Mouse (Mus musculus) thymus, adult 2 months (tissue): ENCODE data around the gene Serpinh1. TPM values are rescaled to one million over a fixed set of nuclear protein-coding genes. Genes with fewer than 3 reads are reported as not detected.
A peak's percentile ranks its signal among the peaks of the same experiment; 100 is the strongest.

Experiments
- DNase-seq: peaks from one replicate; pipeline ENCODE4 v3.0.0; 2021
- H3K27ac ChIP-seq: fragments of 200-500 bp; 2 replicates; pipeline ENCODE4 v1.5.1; 2012; ENCODE audit warnings: low read length, control low read depth; ENCODE audit not compliant: control insufficient read depth, insufficient read depth
- H3K27me3 ChIP-seq: fragments of 200-500 bp; 2 replicates; pipeline ENCODE4 v1.6.1; 2012; ENCODE audit warnings: mild to moderate bottlenecking, low read length, moderate library complexity, mixed read lengths; ENCODE audit not compliant: control insufficient read depth, insufficient read depth
- H3K36me3 ChIP-seq: fragments of 200-500 bp; 2 replicates; pipeline ENCODE4 v1.6.1; 2012; ENCODE audit warnings: mild to moderate bottlenecking, low read length, moderate library complexity; ENCODE audit not compliant: control insufficient read depth, insufficient read depth
- H3K4me1 ChIP-seq: fragments of 200-500 bp; replicated peaks from 2 replicates; pipeline ENCODE4 v1.6.1; 2012; ENCODE audit warnings: low read length; ENCODE audit not compliant: control insufficient read depth, insufficient read depth
- H3K4me3 ChIP-seq: fragments of 200-500 bp; 2 replicates; pipeline ENCODE4 v1.5.1; 2012; ENCODE audit warnings: mild to moderate bottlenecking, low read length, control low read depth, moderate library complexity; ENCODE audit not compliant: control insufficient read depth, insufficient read depth
- CTCF ChIP-seq: fragments of 200-500 bp; IDR thresholded peaks from 2 replicates; pipeline ENCODE4 v1.5.1; 2012; ENCODE audit warnings: mild to moderate bottlenecking, control low read depth, low read length, moderate library complexity, borderline replicate concordance; ENCODE audit not compliant: control insufficient read depth, poor library complexity, insufficient read depth; ENCODE audit errors: extremely low read depth
- POLR2A ChIP-seq: fragments of 200-500 bp; IDR thresholded peaks from 2 replicates; pipeline ENCODE4 v1.6.1; 2012; ENCODE audit warnings: mild to moderate bottlenecking, low read length, control low read depth, moderate library complexity; ENCODE audit not compliant: control insufficient read depth, poor library complexity, insufficient read depth; ENCODE audit errors: extremely low read depth
- WGBS: fragments of 180-500 bp; shearing (Covaris S2); methylation state at CpG from one replicate; pipeline ENCODE4 v1.1.7; 2018; 5-methylcytosine and 5-hydroxymethylcytosine counted together
- polyA plus RNA-seq: library from polyadenylated mRNA; depleted of rRNA; stranded (reverse); fragments of >200 nt; gene quantifications from 2 replicates; pipeline ENCODE4 v1.2.3, GENCODE M21; 2012

Serpinh1 gene
- polyA plus RNA-seq, 1 experiment: 66.1 TPM

- 56% methylated on average over 12 of the region's 12 CpGs for WGBS
- no peak overlapping the region for H3K4me3 ChIP-seq
- DNase-seq: peak; percentile 62
- H3K27me3 ChIP-seq: no peaks in the 10 kb centered on the region
- H3K4me1 ChIP-seq: no peaks in the 10 kb centered on the region
- no peaks in the 10 kb centered on the region for H3K36me3 ChIP-seq
- no peak for TF ChIP-seq POLR2A
- peak; percentile 58; the same call in 1 of the 2 replicates for TF ChIP-seq CTCF
- no peak overlapping the region for H3K27ac ChIP-seq
Measured at GRCm38 (mm10) chr7:99332774-99333480, 20.1 kb downstream of the Serpinh1 start.

GRCm38 (mm10) chr7:99330012-99330411 is 23.0 kb downstream of the Serpinh1 start:
- Histone ChIP-seq H3K36me3 (no peaks in the 10 kb centered on the region), H3K4me3 (no peak overlapping the region), H3K4me1 (no peaks in the 10 kb centered on the region), H3K27me3 (no peaks in the 10 kb centered on the region), H3K27ac (no peak overlapping the region)
- no peak for DNase-seq
- no peak for TF ChIP-seq POLR2A
- TF ChIP-seq CTCF: no peak
- 92% methylated on average over 5 of the region's 5 CpGs for WGBS

GRCm38 (mm10) chr7:99328847-99329246 is 24.2 kb downstream of the Serpinh1 start:
- H3K27me3 ChIP-seq: no peaks in the 10 kb centered on the region
- WGBS: 86% methylated on average over 4 of the region's 4 CpGs
- no peak overlapping the region for H3K4me3 ChIP-seq
- H3K36me3 ChIP-seq: no peaks in the 10 kb centered on the region
- H3K27ac ChIP-seq: no peak overlapping the region
- no peak for TF ChIP-seq CTCF
- no peak for TF ChIP-seq POLR2A
- H3K4me1 ChIP-seq: no peaks in the 10 kb centered on the region
- no peak for DNase-seq

GRCm38 (mm10) chr7:99326128-99326527 is 26.9 kb downstream of the Serpinh1 start:
- Histone ChIP-seq H3K36me3 (no peaks in the 10 kb centered on the region), H3K27me3 (no peaks in the 10 kb centered on the region), H3K4me1 (no peaks in the 10 kb centered on the region), H3K27ac (no peak overlapping the region), H3K4me3 (no peak overlapping the region)
- TF ChIP-seq POLR2A (no peak), CTCF (no peak)
- no peak for DNase-seq
- WGBS: 90% methylated on average over 6 of the region's 6 CpGs

- Histone ChIP-seq H3K36me3 (no peaks in the 10 kb centered on the region), H3K27me3 (no peaks in the 10 kb centered on the region), H3K4me1 (no peaks in the 10 kb centered on the region), H3K4me3 (no peak overlapping the region), H3K27ac (no peak overlapping the region)
- TF ChIP-seq CTCF (no peak), POLR2A (no peak)
- whole genome bisulfite sequencing: 68% methylated on average over 10 of the region's 10 CpGs
- no peak for DNase-seq
Measured at GRCm38 (mm10) chr7:99324810-99325209, 28.2 kb downstream of the Serpinh1 start.

GRCm38 (mm10) chr7:99323321-99323700 is 29.7 kb downstream of the Serpinh1 start:
- 91% methylated on average over 9 of the region's 9 CpGs for WGBS
- no peaks in the 10 kb centered on the region for H3K4me1 ChIP-seq
- H3K4me3 ChIP-seq: no peak overlapping the region
- H3K27me3 ChIP-seq: no peaks in the 10 kb centered on the region
- DNase-seq: no peak
- no peaks in the 10 kb centered on the region for H3K36me3 ChIP-seq
- no peak for TF ChIP-seq CTCF
- H3K27ac ChIP-seq: no peak overlapping the region
